Mouse (Mus musculus): ENCODE results near the gene Mypop. TPM values are rescaled to one million over a fixed set of nuclear protein-coding genes. Genes with fewer than 3 reads are reported as not detected.

Mypop gene
- polyA plus RNA-seq, 1 experiment = 50.8 TPM

DNA sequence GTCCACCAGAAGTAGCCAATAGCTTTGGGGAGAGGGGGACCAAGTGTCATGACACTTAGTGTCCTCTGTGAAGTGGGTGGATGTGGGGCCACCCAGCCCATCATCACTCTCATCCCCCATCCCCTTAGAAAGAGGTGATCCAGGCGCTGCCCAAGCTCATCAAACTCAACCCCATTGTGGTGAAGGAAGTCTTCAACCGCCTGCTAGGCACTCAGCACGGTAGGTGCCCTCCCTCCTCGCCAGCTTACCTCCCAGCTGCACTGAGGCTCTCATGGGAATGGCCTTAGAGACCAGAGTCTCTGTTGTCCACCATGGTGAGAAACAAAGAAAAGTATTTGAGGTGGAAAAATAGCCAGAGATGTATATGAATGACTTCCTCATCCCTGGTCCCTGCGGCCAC lies 58.2 kb downstream of the Mypop start:
- Histone ChIP-seq H3K4me1 (ENCODE audit: control insufficient read depth, insufficient read depth, low read length) (peaks cover 19% of the 10 kb centered on the region), H3K27ac (ENCODE audit: insufficient read depth, low read length) (no peak overlapping the region), H3K4me3 (ENCODE audit: insufficient read depth, low read length) (no peak overlapping the region)
- TF ChIP-seq POLR2A (IDR thresholded peaks at IDR 0.05; ENCODE audit: extremely low read depth, insufficient read depth, low read length) (no peak), CTCF (IDR thresholded peaks at IDR 0.05; ENCODE audit: extremely low read depth, insufficient read depth, low read length) (no peak)

DNA sequence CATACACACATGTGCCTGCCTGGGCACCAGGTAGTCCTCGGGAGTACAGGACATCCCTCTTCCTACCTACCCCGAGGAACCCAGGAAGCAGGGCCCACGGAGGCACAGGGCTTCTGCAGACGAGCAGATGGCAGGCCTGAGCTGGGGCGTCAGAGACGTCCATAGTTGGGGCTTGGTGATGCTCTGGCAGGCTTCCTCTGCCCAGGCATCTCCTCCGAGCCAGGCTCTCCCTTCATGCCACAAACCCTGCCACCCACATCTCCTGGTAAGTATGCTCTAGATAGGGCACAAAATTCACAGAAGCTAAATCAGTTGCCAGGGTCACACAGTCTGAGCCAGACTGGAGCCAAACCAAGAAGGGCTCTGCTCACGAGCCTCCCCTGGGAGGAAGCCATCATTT lies 59.1 kb downstream of the Mypop start:
- peaks cover 19% of the 10 kb centered on the region for H3K4me1 ChIP-seq (ENCODE audit: control insufficient read depth, insufficient read depth, low read length)
- no peak for TF ChIP-seq POLR2A (IDR thresholded peaks at IDR 0.05; ENCODE audit: extremely low read depth, insufficient read depth, low read length)
- TF ChIP-seq CTCF (IDR thresholded peaks at IDR 0.05; ENCODE audit: extremely low read depth, insufficient read depth, low read length) = no peak
- H3K27ac ChIP-seq (ENCODE audit: insufficient read depth, low read length) = peak overlapping the region; percentile 74
- H3K4me3 ChIP-seq (ENCODE audit: insufficient read depth, low read length) = no peak overlapping the region

DNA sequence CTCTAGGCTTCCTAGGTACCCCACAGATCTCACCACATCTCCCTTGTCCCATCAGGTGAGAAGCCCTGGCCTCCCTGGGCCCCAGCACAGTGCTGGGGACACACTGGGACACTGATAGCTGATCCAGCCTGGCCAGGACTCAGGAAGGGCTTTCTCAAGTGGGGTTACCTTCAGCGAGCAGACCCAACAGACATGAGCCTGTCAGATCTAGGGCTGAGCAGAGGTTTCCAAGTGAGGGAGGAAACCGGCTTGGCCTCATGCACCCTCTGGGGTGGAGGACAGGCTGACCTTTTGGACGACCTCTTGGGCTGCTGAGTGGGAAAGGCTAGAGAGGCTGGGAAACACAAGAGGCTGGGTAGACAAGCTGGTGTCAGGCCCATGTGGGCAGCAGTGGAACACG lies 60.1 kb downstream of the Mypop start:
- Histone ChIP-seq H3K4me1 (ENCODE audit: control insufficient read depth, insufficient read depth, low read length) (peaks cover 19% of the 10 kb centered on the region), H3K4me3 (ENCODE audit: insufficient read depth, low read length) (no peak overlapping the region), H3K27ac (ENCODE audit: insufficient read depth, low read length) (no peak overlapping the region)
- TF ChIP-seq CTCF (IDR thresholded peaks at IDR 0.05; ENCODE audit: extremely low read depth, insufficient read depth, low read length) = no peak
- TF ChIP-seq POLR2A (IDR thresholded peaks at IDR 0.05; ENCODE audit: extremely low read depth, insufficient read depth, low read length) = no peak

Other genes starting within 250 kb of the Mypop start
- gene Psg19, start 192.7 kb upstream of the Mypop start, polyA plus RNA-seq (2012; rRNA removed) = 0.04 TPM in 1 of 2 replicates, not detected in the other
- 0.06 and 0.15 TPM in 2 replicates for gene Psg17, start 169.6 kb upstream of the Mypop start, polyA plus RNA-seq (2012; rRNA removed)
- 2.5 and 2.6 TPM in 2 replicates for gene Mill2, start 151.3 kb upstream of the Mypop start, polyA plus RNA-seq (2012; rRNA removed)
- 15.7 and 16.0 TPM in 2 replicates for gene Pglyrp1, start 119.9 kb upstream of the Mypop start, polyA plus RNA-seq (2012; rRNA removed)
- gene Ccdc61, start 80.8 kb upstream of the Mypop start, polyA plus RNA-seq (2012; rRNA removed) = 14.7 and 15.8 TPM in 2 replicates
- 22.3 and 23.3 TPM in 2 replicates for gene Nova2, start 65.4 kb upstream of the Mypop start, polyA plus RNA-seq (2012; rRNA removed)
- 2.8 and 3.3 TPM in 2 replicates for gene Nanos2, start 3.8 kb upstream of the Mypop start, polyA plus RNA-seq (2012; rRNA removed)
- 27.2 and 28.5 TPM in 2 replicates for gene Irf2bp1, start 12.8 kb downstream of the Mypop start, polyA plus RNA-seq (2012; rRNA removed)
- not detected in 2 replicates for gene Foxa3, start 32.3 kb downstream of the Mypop start, polyA plus RNA-seq (2012; rRNA removed)
- gene Sympk, start 33.1 kb downstream of the Mypop start, polyA plus RNA-seq (2012; rRNA removed) = 113 and 118 TPM in 2 replicates
- 0.10 and 0.17 TPM in 2 replicates for gene Rsph6a, start 63.4 kb downstream of the Mypop start, polyA plus RNA-seq (2012; rRNA removed)
- gene Dmwd, start 85.0 kb downstream of the Mypop start, polyA plus RNA-seq (2012; rRNA removed) = 171 and 178 TPM in 2 replicates
- gene Dmpk, start 92.6 kb downstream of the Mypop start, polyA plus RNA-seq (2012; rRNA removed) = 40.9 and 47.6 TPM in 2 replicates
- 4.7 and 5.0 TPM in 2 replicates for gene Six5, start 103.3 kb downstream of the Mypop start, polyA plus RNA-seq (2012; rRNA removed)
- 0.70 and 1.1 TPM in 2 replicates for gene Gm4969, start 127.1 kb downstream of the Mypop start, polyA plus RNA-seq (2012; rRNA removed)
- gene Fbxo46, start 128.6 kb downstream of the Mypop start, polyA plus RNA-seq (2012; rRNA removed) = 8.2 and 8.6 TPM in 2 replicates
- 16.2 and 17.4 TPM in 2 replicates for gene Qpctl, start 158.0 kb downstream of the Mypop start, polyA plus RNA-seq (2012; rRNA removed)
- gene Snrpd2, start 158.5 kb downstream of the Mypop start, polyA plus RNA-seq (2012; rRNA removed) = 88.2 and 92.1 TPM in 2 replicates
- 3.3 and 3.9 TPM in 2 replicates for gene Gipr, start 174.9 kb downstream of the Mypop start, polyA plus RNA-seq (2012; rRNA removed)
- 156 and 157 TPM in 2 replicates for gene Eml2, start 185.2 kb downstream of the Mypop start, polyA plus RNA-seq (2012; rRNA removed)
- gene Gpr4, start 221.3 kb downstream of the Mypop start, polyA plus RNA-seq (2012; rRNA removed) = 6.1 and 6.5 TPM in 2 replicates
- 41.0 and 41.5 TPM in 2 replicates for gene Opa3, start 237.1 kb downstream of the Mypop start, polyA plus RNA-seq (2012; rRNA removed)

Data from cortical plate, adult 2 months (tissue).